Comparison of ENCODE assay signal across 9 mouse cellular contexts in genomic region chr4:43763410-43763809, GRCm38 (mm10). TPM values are rescaled to one million over a fixed set of nuclear protein-coding genes. Genes with fewer than 3 reads are reported as not detected.
A peak's percentile ranks its signal among the peaks of the same experiment; 100 is the strongest.
DNase-seq lines count a peak whose midpoint lies in the region; ATAC-seq and TF ChIP-seq lines count a peak whose summit lies in the region.
"Had no signal": no experiment of that assay in that cellular context is flagged by ENCODE, and none has a peak within 500 bp of the region (broad histone marks: within the 10 kb centered on the region; RNA-seq: fewer than 3 reads in every experiment).

No protein-coding gene starts in this region.

- TF ChIP-seq CTCF in E14TG2a.4 (conservative IDR thresholded peaks at IDR 0.05; ENCODE audit: low read length): peak; percentile 87

- intact Hi-C loops in gastrocnemius, postnatal 14 days (cut with DNase I; ENCODE audit: low total_unique reads): loop anchor here (5.0 kb wide), 1 partner anchor 99 kb away; no protein-coding TSS in a partner anchor

- H3K36me3 ChIP-seq in heart, embryonic 12.5 days: no peaks in the 10 kb centered on the region
- H3K36me3 ChIP-seq in E14TG2a.4 (ENCODE audit: insufficient read depth, low read length): no peaks in the 10 kb centered on the region
- H3K36me3 ChIP-seq: neural tube, embryonic 12.5 days had no signal

- H3K27me3 ChIP-seq in heart, embryonic 12.5 days (replicated peaks): no peaks in the 10 kb centered on the region
- no peaks in the 10 kb centered on the region; the same call in 1 of the 2 replicates for H3K27me3 ChIP-seq in E14TG2a.4 (ENCODE audit: insufficient read depth, low read length)
- H3K27me3 ChIP-seq: neural tube, embryonic 12.5 days had no signal

- H3K27ac ChIP-seq in heart, embryonic 12.5 days (ENCODE audit: poor library complexity, severe bottlenecking): no peak overlapping the region
- H3K27ac ChIP-seq: neural tube, embryonic 12.5 days had no signal

- H3K4me3 ChIP-seq in heart, embryonic 12.5 days: no peak overlapping the region
- no peak overlapping the region for H3K4me3 ChIP-seq in E14TG2a.4 (replicated peaks; ENCODE audit: low read length)
- H3K4me3 ChIP-seq: neural tube, embryonic 12.5 days had no signal

- H3K9me3 ChIP-seq in heart, embryonic 12.5 days (replicated peaks): peaks cover 6% of the 10 kb centered on the region; the same call in 1 of the 2 replicates
- peaks cover 6% of the 10 kb centered on the region; the same call in 1 of the 2 replicates for H3K9me3 ChIP-seq in E14TG2a.4 (ENCODE audit: low read length)

- H3K4me2 ChIP-seq in heart, embryonic 12.5 days: no peak overlapping the region
- H3K4me2 ChIP-seq: neural tube, embryonic 12.5 days had no signal

- peak; percentile 82 for DNase-seq in heart, adult 11 months
- DNase-seq in cerebellum, adult 8-10 months: peak; percentile 23
- peak; percentile 33 for DNase-seq in gastrocnemius, postnatal 14 days
- peak; percentile 39 to 77 for DNase-seq in layer of hippocampus, adult 18-20 months (ENCODE audit: low spot score in 2 of 2)
- DNase-seq in lung, postnatal 14 days: peak; percentile 71
- peak; percentile 70 for DNase-seq in testis, postnatal 10 days (ENCODE audit: low spot score)

- peaks cover 11% of the 10 kb centered on the region for H3K4me1 ChIP-seq in heart, embryonic 12.5 days (replicated peaks)
- peaks cover 12% of the 10 kb centered on the region; the same call in 1 of the 2 replicates for H3K4me1 ChIP-seq in E14TG2a.4 (replicated peaks; ENCODE audit: low read depth, low read length)
- H3K4me1 ChIP-seq: neural tube, embryonic 12.5 days had no signal

- 21% methylated on average over 7 of the region's 7 CpGs for WGBS in heart, embryonic 12.5 days

- no peak for ATAC-seq in heart, embryonic 12.5 days (ENCODE audit: insufficient number of reproducible peaks, low FRiP score)

- no peak overlapping the region for H3K9ac ChIP-seq in heart, embryonic 12.5 days
- H3K9ac ChIP-seq: neural tube, embryonic 12.5 days had no signal

RNA-seq across cellular contexts. Expression of gene Olfr159, which starts 7.4 kb away (rescaled TPM):
- polyA plus RNA-seq in heart, embryonic 12.5 days (2016; fragmentation: Nextera tagmentation; extraction: Ambion mirVana): not detected in 2 replicates
- total RNA-seq in gastrocnemius, postnatal 14 days (2021): not detected
- total RNA-seq in layer of hippocampus, adult 18-20 months (2021): not detected
- polyA plus RNA-seq: neural tube, embryonic 12.5 days had no signal

RNA-seq across cellular contexts. Expression of gene Spaar, which starts 33.6 kb away (rescaled TPM):
- 0.15 and 0.35 TPM in 2 replicates for polyA plus RNA-seq in heart, embryonic 12.5 days (2016; fragmentation: Nextera tagmentation; extraction: Ambion mirVana)
- total RNA-seq in gastrocnemius, postnatal 14 days (2021): 1 to 10 TPM; 1.1 to 2.2 TPM
- 1 to 10 TPM in 1 of 2 experiments, under 1 TPM in 1; 0.58 to 1.3 TPM for total RNA-seq in layer of hippocampus, adult 18-20 months (2021)
- polyA plus RNA-seq: neural tube, embryonic 12.5 days had no signal

RNA-seq across cellular contexts. Expression of gene Hrct1, which starts 36.4 kb away (rescaled TPM):
- polyA plus RNA-seq in heart, embryonic 12.5 days (2016; fragmentation: Nextera tagmentation; extraction: Ambion mirVana): 0.96 and 1.0 TPM in 2 replicates
- 1 to 10 TPM; 1.9 to 2.7 TPM for total RNA-seq in gastrocnemius, postnatal 14 days (2021)
- 1 to 10 TPM in 1 of 2 experiments, under 1 TPM in 1; 0.79 to 1.6 TPM for total RNA-seq in layer of hippocampus, adult 18-20 months (2021)

RNA-seq across cellular contexts. Expression of gene Olfr71, which starts 53.4 kb away (rescaled TPM):
- polyA plus RNA-seq in heart, embryonic 12.5 days (2016; fragmentation: Nextera tagmentation; extraction: Ambion mirVana): not detected in 2 replicates
- not detected for total RNA-seq in gastrocnemius, postnatal 14 days (2021)
- not detected for total RNA-seq in layer of hippocampus, adult 18-20 months (2021)
- polyA plus RNA-seq: neural tube, embryonic 12.5 days had no signal

Comparison
In these comparisons a context has a peak if more than half of its experiments do, and no peak if none do; other contexts are left out.
1. DNase-seq: peak in every context shown above with its lines; median percentile 82 in heart, adult 11 months; 71 in lung, postnatal 14 days; 70 in testis, postnatal 10 days; 58 in layer of hippocampus, adult 18-20 months; 33 in gastrocnemius, postnatal 14 days; 23 in cerebellum, adult 8-10 months.